Mouse (Mus musculus): ENCODE measurements around the gene B3gnt2. TPM values are rescaled to one million over a fixed set of nuclear protein-coding genes. Genes with fewer than 3 reads are reported as not detected.

Gene B3gnt2
- polyA plus RNA-seq, 1 experiment from 2014 or later = 2.3 TPM

DNA sequence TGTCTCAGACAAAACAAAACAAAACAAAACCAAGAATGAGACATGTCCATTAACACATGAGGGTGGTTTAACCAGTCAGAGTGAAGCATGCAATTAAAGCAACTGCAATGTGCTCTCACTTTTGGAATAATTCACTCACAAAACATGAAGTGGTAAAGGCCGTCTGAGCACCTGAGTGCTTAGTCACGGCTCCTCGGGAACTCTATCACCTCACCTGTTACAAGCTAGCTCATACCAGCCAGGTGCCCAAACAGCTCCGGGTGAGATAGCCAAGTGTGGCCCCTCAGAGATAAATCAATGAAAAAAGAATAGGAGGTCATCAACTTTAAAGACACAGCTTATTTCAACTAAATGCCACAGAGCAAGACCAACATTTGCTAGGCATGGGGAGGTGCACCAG, 6.2 kb downstream of the B3gnt2 start:
- ATAC-seq (replicated peaks) = no peak
- peaks cover 25% of the 10 kb centered on the region for H3K27me3 ChIP-seq
- H3K27ac ChIP-seq (replicated peaks) = no peak overlapping the region
- peaks cover 15% of the 10 kb centered on the region for H3K4me1 ChIP-seq
- WGBS = 92% methylated on average over 4 of the region's 4 CpGs
- H3K9ac ChIP-seq (replicated peaks) = no peak overlapping the region
- H3K9me3 ChIP-seq = no peaks in the 10 kb centered on the region
- no peak overlapping the region for H3K4me3 ChIP-seq
- H3K4me2 ChIP-seq (replicated peaks) = no peak overlapping the region
- no peaks in the 10 kb centered on the region for H3K36me3 ChIP-seq

DNA sequence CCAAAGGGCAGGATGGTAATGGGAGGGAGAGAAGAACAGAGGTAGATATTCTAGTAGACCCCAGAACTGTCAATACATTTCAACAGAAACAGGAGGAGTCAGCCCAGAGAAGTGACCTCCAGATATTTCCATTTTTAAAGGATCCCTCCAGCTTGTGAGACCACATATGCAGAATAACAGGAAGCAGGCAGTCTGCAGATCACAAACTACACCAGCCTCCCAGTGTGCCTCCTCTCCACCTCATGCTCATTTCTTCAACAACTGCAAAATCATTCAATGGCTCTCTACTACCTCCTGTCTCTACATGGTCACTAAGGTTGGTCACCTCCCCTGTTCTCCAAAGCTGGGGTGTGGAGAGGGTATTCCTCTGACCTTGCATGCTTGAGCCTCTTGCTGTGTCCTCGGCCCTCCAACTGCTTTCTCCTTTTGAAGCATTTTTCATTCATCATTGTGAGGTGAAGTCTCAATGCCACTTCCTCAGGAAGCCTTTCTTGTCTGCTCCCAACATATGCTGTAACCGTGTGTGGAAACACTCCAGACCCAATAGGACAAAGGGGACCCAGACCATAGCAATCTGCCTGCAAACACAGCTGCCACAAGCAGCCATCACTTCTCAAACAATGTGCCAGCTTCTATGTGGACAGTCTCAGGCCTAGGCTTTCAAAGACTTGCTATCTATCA, 7.1 kb downstream of the B3gnt2 start:
- Histone ChIP-seq H3K36me3 (no peaks in the 10 kb centered on the region), H3K27me3 (peaks cover 20% of the 10 kb centered on the region), H3K4me3 (no peak overlapping the region), H3K4me1 (peaks cover 9% of the 10 kb centered on the region), H3K27ac (replicated peaks) (no peak overlapping the region), H3K9ac (replicated peaks) (no peak overlapping the region), H3K4me2 (replicated peaks) (no peak overlapping the region), H3K9me3 (no peaks in the 10 kb centered on the region)
- ATAC-seq (replicated peaks) = no peak
- 40% methylated on average over 2 of the region's 2 CpGs for WGBS

GRCm38 (mm10) chr11:22852510-22852909, 8.3 kb downstream of the B3gnt2 start:
- peaks cover 10% of the 10 kb centered on the region for H3K27me3 ChIP-seq
- no peak overlapping the region for H3K9ac ChIP-seq (replicated peaks)
- no peak for ATAC-seq (replicated peaks)
- no peaks in the 10 kb centered on the region for H3K9me3 ChIP-seq
- no peak overlapping the region for H3K27ac ChIP-seq (replicated peaks)
- no peak overlapping the region for H3K4me3 ChIP-seq
- no peaks in the 10 kb centered on the region for H3K36me3 ChIP-seq
- no peaks in the 10 kb centered on the region for H3K4me1 ChIP-seq
- 82% methylated on average over 1 of the region's 1 CpGs for WGBS
- no peak overlapping the region for H3K4me2 ChIP-seq (replicated peaks)

GRCm38 (mm10) chr11:22851416-22851815, 9.3 kb downstream of the B3gnt2 start:
- Histone ChIP-seq H3K4me3 (no peak overlapping the region), H3K4me1 (no peaks in the 10 kb centered on the region), H3K27ac (replicated peaks) (no peak overlapping the region), H3K9ac (replicated peaks) (no peak overlapping the region), H3K4me2 (replicated peaks) (no peak overlapping the region), H3K9me3 (no peaks in the 10 kb centered on the region), H3K36me3 (no peaks in the 10 kb centered on the region), H3K27me3 (peaks cover under 1% of the 10 kb centered on the region; the same call in 1 of the 2 replicates)
- WGBS = 48% methylated on average over 4 of the region's 4 CpGs
- no peak for ATAC-seq (replicated peaks)

DNA sequence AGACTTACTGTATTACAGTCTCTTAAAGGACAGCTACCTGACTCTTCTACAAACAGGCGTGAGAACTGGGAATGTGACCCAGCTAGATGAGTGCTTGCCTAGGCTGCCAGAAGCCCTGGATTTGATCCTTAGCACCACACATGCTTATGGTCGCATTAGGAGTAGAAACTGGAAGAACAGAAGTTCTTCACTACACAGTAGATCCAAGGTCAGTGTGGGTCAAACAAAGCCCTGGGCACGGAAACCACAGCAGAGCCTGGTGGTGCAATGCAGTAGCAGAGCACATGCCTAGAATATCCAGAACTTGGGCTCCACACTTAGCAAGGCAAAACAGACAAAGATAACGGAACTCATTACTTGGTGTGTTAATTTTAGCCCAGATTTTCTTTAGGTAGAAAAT, 10.7 kb downstream of the B3gnt2 start:
- no peak overlapping the region for H3K27ac ChIP-seq (replicated peaks)
- H3K27me3 ChIP-seq = no peaks in the 10 kb centered on the region
- no peak overlapping the region for H3K4me2 ChIP-seq (replicated peaks)
- no peak overlapping the region for H3K9ac ChIP-seq (replicated peaks)
- ATAC-seq (replicated peaks) = no peak
- WGBS = 92% methylated on average over 4 of the region's 4 CpGs
- no peaks in the 10 kb centered on the region for H3K36me3 ChIP-seq
- H3K4me1 ChIP-seq = no peaks in the 10 kb centered on the region
- H3K9me3 ChIP-seq = no peaks in the 10 kb centered on the region
- H3K4me3 ChIP-seq = no peak overlapping the region

DNA sequence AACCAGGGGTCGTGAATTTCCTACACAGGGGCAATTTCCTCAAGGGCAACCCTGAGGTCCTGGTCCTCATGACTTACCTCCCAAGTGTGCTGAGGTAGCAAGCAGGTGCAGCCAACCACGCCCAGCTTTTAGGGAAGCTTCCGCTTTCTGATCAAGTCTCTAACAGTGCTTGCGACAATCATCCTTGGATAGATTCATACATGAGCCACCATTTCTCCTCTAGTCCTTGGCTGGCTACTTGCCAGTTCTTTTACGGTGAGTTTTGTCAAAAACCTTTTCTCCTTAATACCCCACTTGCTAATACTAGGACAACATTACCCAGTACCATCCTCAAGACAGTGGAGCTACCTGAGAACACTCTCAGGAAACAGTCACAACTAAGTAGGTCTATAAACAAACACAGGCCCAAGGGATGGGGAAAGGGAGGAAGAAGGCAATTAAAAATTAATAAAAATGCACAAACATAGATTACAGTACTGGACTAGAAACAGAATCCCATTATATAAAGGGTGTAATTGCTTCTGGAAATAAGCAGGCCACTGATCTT, 12.0 kb downstream of the B3gnt2 start:
- Histone ChIP-seq H3K9me3 (no peaks in the 10 kb centered on the region), H3K4me3 (no peak overlapping the region)
- ATAC-seq (replicated peaks) = no peak

DNA sequence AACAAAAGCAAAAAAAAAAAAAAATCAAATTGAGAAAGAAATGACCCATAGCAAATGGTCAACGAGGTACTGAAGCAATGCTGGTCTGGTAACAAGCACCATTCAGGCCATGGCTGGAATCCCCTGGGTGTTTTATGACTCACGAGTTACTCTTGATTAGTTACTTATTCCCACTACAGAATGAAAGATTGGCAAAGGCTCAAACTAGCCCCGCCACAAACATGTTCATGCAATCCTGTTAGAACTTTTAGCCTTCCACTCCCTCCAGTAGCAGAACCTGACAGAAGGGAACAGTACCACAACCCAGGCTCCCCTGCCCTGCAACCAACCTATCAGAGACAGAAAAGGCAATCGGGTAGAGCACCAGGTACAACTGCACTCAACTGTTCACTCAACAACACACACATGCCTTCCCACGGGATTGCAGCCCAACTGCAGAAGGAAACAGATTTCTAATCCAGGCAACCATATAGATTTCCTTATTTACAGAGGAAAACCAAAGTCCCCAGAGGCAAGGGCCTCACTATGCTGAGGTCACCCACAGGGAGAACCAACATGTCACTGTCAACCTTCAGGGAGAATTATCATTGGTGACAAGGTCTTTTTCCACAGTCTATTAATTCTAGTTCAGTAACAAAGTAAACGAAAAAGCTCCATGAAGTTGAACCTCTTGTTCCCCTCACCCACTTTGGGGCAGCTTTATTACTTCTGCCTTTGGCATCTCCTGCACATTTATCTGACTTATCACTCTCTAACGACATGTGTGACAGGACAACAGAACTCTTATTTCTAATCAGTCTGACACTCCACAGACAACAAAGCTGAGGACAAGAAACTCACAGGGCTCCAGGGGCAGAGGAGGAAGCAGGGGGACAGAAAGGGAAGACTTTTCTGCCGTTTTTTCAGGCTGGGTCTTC, 12.8 kb downstream of the B3gnt2 start:
- no peaks in the 10 kb centered on the region for H3K36me3 ChIP-seq
- no peaks in the 10 kb centered on the region for H3K4me1 ChIP-seq
- H3K4me3 ChIP-seq = no peak overlapping the region
- no peak overlapping the region for H3K9ac ChIP-seq (replicated peaks)
- no peak for ATAC-seq (replicated peaks)
- H3K27ac ChIP-seq (replicated peaks) = no peak overlapping the region
- no peaks in the 10 kb centered on the region for H3K27me3 ChIP-seq
- 62% methylated on average over 8 of the region's 8 CpGs for WGBS
- H3K9me3 ChIP-seq = no peaks in the 10 kb centered on the region
- H3K4me2 ChIP-seq (replicated peaks) = no peak overlapping the region

More for the DNA sequence above, 12.0 kb downstream of the B3gnt2 start:
- Histone ChIP-seq H3K27ac (replicated peaks) (no peak overlapping the region), H3K4me2 (replicated peaks) (no peak overlapping the region), H3K36me3 (no peaks in the 10 kb centered on the region), H3K27me3 (no peaks in the 10 kb centered on the region), H3K4me1 (no peaks in the 10 kb centered on the region), H3K9ac (replicated peaks) (no peak overlapping the region)
- 86% methylated on average over 5 of the region's 5 CpGs for WGBS

GRCm38 (mm10) chr11:22846960-22847731, 13.6 kb downstream of the B3gnt2 start:
- WGBS = 73% methylated on average over 8 of the region's 8 CpGs
- no peak for ATAC-seq (replicated peaks)
- Histone ChIP-seq H3K9me3 (no peaks in the 10 kb centered on the region), H3K27ac (replicated peaks) (no peak overlapping the region), H3K4me1 (no peaks in the 10 kb centered on the region), H3K9ac (replicated peaks) (no peak overlapping the region), H3K36me3 (no peaks in the 10 kb centered on the region), H3K27me3 (no peaks in the 10 kb centered on the region), H3K4me3 (no peak overlapping the region), H3K4me2 (replicated peaks) (no peak overlapping the region)

DNA sequence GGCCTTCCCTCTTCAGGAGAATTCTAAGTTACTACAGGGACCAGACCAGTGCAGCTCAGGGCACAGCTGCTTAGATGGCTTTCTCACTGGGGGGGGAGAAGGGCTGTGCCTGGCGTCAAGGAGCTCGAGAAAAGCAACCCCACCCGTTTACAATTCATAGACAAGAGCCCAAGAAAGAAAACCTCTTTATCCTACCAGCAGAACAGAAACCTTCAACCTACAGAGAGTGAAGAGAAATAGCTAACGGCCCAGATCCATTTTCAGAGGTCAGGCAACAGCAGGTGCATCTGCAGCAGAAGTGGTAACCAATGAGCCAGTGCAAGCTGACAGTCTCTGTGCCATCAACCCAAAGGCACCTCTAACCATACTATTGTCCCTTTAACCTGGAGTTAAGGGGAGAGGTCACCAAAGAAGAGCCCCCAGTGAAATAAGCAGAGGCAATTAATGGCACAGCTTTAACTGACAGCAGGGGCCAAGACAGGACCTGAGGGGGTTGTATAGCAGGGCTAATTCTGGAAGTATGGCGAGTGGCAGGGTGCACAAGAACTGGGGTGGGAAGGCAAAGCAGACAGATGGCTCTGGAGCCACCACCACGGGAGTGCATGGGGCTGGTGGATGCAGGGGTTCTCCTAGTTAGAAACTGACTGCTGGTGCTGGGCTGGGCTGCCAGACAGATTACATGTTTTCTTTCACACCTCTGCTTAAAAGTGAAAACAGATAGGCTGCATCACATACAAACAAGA, 14.5 kb downstream of the B3gnt2 start:
- H3K9ac ChIP-seq (replicated peaks) = no peak overlapping the region
- no peaks in the 10 kb centered on the region for H3K36me3 ChIP-seq
- H3K9me3 ChIP-seq = no peaks in the 10 kb centered on the region
- H3K27ac ChIP-seq (replicated peaks) = no peak overlapping the region
- no peaks in the 10 kb centered on the region for H3K4me1 ChIP-seq
- no peak overlapping the region for H3K4me3 ChIP-seq
- H3K27me3 ChIP-seq = no peaks in the 10 kb centered on the region
- ATAC-seq (replicated peaks) = no peak
- no peak overlapping the region for H3K4me2 ChIP-seq (replicated peaks)
- 43% methylated on average over 6 of the region's 6 CpGs for WGBS

- Histone ChIP-seq H3K4me1 (no peaks in the 10 kb centered on the region), H3K4me2 (replicated peaks) (no peak overlapping the region), H3K4me3 (no peak overlapping the region), H3K9ac (replicated peaks) (no peak overlapping the region), H3K9me3 (no peaks in the 10 kb centered on the region), H3K27me3 (no peaks in the 10 kb centered on the region), H3K27ac (replicated peaks) (no peak overlapping the region), H3K36me3 (no peaks in the 10 kb centered on the region)
- no peak for ATAC-seq (replicated peaks)
- 91% methylated on average over 4 of the region's 4 CpGs for WGBS
These were observed 15.7 kb downstream of the B3gnt2 start for GRCm38 (mm10) chr11:22844754-22845718.
